31 mouse cellular contexts compared by ENCODE assay signal in the genomic region with DNA sequence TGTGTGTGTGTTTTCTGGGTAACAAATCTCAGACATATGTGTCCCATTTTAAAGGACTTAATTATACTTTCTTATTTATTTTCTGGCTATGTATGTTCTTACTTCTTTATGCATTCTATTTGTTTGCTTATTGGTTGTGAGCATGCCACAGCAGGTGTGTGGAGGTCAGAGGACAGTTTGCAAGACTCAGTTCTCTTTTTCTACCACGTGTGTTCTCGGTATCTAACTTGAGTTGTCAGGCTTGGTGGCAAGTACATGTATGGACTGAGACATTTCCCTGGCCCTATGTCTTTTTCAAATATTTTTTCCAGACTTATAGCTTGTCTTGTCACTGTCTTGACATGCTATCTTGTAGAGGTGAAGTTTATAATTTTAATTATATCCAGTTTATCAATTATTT.
"Had no signal": no experiment of that assay in that cellular context is flagged by ENCODE, and none has a peak within 500 bp of the region (broad histone marks: within the 10 kb centered on the region; RNA-seq: fewer than 3 reads in every experiment).

No protein-coding gene starts in this region.

- H3K27ac ChIP-seq: left cerebral cortex, adult 2 months; limb, embryonic 10.5 days; limb, embryonic 12.5 days; limb, embryonic 13.5 days; limb, embryonic 15.5 days; liver, embryonic 12.5 days; liver, embryonic 13.5 days; liver, embryonic 14.5 days; liver, embryonic 15.5 days; lung, embryonic 15.5 days; macrophage; midbrain, embryonic 10.5 days; midbrain, embryonic 12.5 days; midbrain, embryonic 15.5 days; neural tube, embryonic 12.5 days had no signal

- H3K4me3 ChIP-seq: left cerebral cortex, adult 2 months; limb, embryonic 10.5 days; limb, embryonic 12.5 days; limb, embryonic 13.5 days; limb, embryonic 15.5 days; liver, embryonic 12.5 days; liver, embryonic 13.5 days; liver, embryonic 15.5 days; lung, embryonic 15.5 days; megakaryocyte, embryonic 14.5 days; midbrain, embryonic 10.5 days; midbrain, embryonic 12.5 days; midbrain, embryonic 15.5 days; myocyte; neural tube, embryonic 12.5 days had no signal

- ATAC-seq: liver, embryonic 12.5 days; liver, postnatal 0 days; lung, postnatal 0 days; midbrain, embryonic 15.5 days; midbrain, embryonic 16.5 days had no signal

- H3K4me2 ChIP-seq: limb, embryonic 12.5 days; limb, embryonic 13.5 days; limb, embryonic 15.5 days; liver, embryonic 11.5 days; liver, embryonic 12.5 days; liver, embryonic 13.5 days; liver, embryonic 15.5 days; lung, embryonic 14.5 days; lung, embryonic 15.5 days; midbrain, embryonic 12.5 days; midbrain, embryonic 15.5 days; neural tube, embryonic 12.5 days had no signal

- H3K36me3 ChIP-seq: limb, embryonic 10.5 days; limb, embryonic 12.5 days; limb, embryonic 13.5 days; limb, embryonic 15.5 days; liver, embryonic 12.5 days; liver, embryonic 13.5 days; liver, embryonic 15.5 days; lung, embryonic 15.5 days; midbrain, embryonic 10.5 days; midbrain, embryonic 12.5 days; midbrain, embryonic 15.5 days; neural tube, embryonic 12.5 days had no signal

- H3K9ac ChIP-seq: limb, embryonic 12.5 days; limb, embryonic 13.5 days; limb, embryonic 15.5 days; liver, embryonic 12.5 days; liver, embryonic 13.5 days; liver, embryonic 14.5 days; liver, embryonic 15.5 days; liver, postnatal 0 days; lung, embryonic 14.5 days; lung, embryonic 15.5 days; midbrain, embryonic 12.5 days; midbrain, embryonic 15.5 days; neural tube, embryonic 12.5 days had no signal

- H3K27me3 ChIP-seq: limb, embryonic 12.5 days; limb, embryonic 13.5 days; limb, embryonic 15.5 days; liver, embryonic 12.5 days; liver, embryonic 13.5 days; liver, embryonic 15.5 days; lung, embryonic 15.5 days; megakaryocyte, embryonic 14.5 days; midbrain, embryonic 12.5 days; midbrain, embryonic 15.5 days; neural tube, embryonic 12.5 days had no signal

- DNase-seq: left cerebral cortex, postnatal 4 days; liver; liver, embryonic 13.5 days; liver, postnatal 0 days; lung, adult 18-20 months; lung, adult 2 months; lung, embryonic 14.5 days; lung, postnatal 10 days; lung, postnatal 14 days; lung, postnatal 36 days; lung, postnatal 4 days; midbrain, embryonic 14.5 days had no signal

- H3K4me1 ChIP-seq: limb, embryonic 15.5 days; midbrain, embryonic 10.5 days; neural tube, embryonic 12.5 days had no signal

- H3K9me3 ChIP-seq: limb, embryonic 10.5 days; limb, embryonic 15.5 days; liver, embryonic 12.5 days; liver, embryonic 13.5 days; liver, embryonic 15.5 days; lung, embryonic 15.5 days; midbrain, embryonic 12.5 days; midbrain, embryonic 15.5 days; neural tube, embryonic 12.5 days had no signal
